Mouse (Mus musculus): ENCODE measurements around the gene Polr2b.

Gene Polr2b

GRCm38 (mm10) chr5:77301296-77301903 lies 8.5 kb upstream of the Polr2b start:
- DNase-seq = no peak

- no peak for DNase-seq
Observed at GRCm38 (mm10) chr5:77307821-77308553, 2.0 kb upstream of the Polr2b start.

DNA sequence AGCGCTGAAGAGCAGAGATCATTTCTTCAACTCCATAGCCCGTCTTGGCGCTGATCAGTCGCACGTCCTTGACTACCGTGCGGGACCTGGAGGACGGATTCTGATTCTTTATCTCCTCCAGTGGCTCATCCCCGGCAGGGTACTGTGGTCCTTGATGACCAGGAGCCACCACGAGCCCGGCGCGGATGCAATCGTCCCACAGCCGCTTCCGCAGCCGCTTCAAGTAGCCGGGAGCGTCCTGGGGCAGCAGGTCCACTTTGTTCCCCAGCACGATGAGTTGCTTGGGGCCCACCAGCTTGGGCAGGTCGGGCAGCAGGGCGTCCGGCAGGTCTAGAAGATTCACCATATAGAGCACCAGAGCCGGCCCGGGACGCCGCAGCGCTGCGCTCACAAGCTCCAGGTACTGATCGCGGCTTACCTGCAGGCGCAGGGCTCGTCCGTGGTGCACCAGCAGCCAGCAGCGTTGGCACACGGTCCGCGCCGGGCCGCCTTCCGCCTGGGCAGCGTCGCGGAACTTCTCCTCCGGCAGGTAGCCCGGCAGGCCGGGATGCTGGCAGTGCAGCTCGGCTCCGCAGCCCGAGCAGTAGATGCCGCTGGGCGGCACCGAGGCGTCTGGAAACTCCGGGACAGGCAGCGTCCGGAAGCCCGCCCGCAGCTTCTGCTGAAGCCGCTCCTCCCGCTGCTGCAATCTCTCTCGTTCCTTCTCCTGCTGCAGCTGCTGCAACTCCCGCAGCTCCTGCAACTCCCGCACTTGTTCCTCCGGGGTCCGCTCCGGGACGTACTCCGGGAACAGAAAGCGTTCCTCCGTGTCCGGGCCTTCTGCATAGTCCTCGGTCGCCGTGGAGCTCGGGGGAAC lies 668 bp upstream of the Polr2b start:
- DNase-seq = peak; percentile 24

DNA sequence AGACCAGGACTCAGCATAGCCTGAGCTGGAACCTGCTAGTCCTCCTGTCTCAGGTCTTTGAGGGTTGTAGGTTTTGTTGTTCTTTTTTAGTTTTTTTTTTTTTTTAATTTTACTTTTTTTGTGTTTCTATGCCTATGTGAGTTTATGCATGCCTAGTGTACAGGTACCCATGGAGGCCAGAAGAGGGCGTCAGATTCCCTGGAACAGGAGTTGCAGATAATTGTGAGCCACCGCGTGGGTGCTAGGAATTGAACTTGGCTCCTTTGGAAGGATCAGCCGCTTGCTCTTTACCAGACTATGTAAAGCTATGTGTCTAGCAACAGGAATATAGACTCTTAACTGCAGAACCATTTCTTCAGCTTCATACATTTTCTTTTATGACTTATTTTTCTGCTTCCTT lies 4.3 kb downstream of the Polr2b start:
- no peak for DNase-seq

DNA sequence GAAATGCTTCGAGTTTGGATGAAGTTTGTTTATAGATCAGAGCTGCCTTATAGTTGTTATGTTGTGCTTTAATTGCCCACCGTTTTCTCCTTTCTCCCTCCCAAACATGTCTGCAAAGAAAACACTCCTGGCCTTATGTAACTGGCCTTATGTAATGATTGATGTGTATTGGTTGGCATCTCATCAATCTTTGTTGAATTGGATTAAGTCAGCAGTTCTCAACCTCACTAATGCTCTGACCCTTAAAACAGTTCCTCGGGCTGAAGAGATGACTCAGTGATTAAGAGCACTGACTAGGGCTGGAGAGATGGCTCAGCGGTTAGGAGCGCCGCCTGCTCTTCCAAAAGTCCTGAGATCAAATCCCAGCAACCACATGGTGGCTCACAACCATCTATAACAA lies 5.0 kb downstream of the Polr2b start:
- DNase-seq = no peak

DNA sequence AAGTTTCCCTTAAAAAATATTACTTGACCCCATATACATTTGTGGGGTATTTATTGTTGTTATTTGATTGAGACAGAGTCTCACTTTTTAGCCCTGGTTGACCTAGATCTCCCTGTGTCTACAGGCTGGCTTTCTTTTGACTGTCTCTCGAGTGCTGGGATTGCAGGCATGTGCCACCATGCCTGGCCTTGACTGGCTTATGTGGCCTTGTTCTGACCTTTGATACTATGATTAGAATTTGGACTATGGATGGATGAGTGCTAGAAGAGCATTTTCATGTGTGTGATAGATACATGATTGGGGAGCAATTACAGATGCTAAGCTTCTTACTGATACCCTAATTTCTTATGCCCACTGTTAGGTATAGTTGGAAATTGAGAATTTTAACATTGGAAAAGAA lies 15.0 kb downstream of the Polr2b start:
- no peak for DNase-seq

DNA sequence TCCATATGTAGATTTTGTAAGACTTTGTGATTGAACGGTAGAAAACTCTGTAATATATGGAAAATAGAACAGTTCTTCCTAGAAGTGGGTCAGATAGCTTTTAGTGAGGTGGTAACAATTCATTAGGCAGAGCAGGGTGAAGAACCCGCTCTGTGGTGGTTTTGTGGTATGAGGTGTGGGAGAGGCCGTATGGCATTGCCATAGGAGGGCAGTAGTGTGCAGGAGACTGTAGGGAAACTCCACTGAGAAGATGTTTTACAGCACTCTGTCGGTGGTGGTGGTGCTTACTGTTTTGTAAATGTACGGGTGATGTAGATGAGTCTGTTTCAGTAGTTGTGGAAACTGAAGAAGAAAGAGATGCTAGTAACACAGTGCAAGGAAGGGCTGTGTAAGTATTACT lies 20.2 kb downstream of the Polr2b start:
- no peak for DNase-seq

- DNase-seq = no peak
Observed at GRCm38 (mm10) chr5:77340033-77340432, 30.1 kb downstream of the Polr2b start.

- DNase-seq = no peak
Observed at GRCm38 (mm10) chr5:77348901-77349300, 39.0 kb downstream of the Polr2b start.

GRCm38 (mm10) chr5:77349971-77350658 lies 40.2 kb downstream of the Polr2b start:
- no peak for DNase-seq

DNA sequence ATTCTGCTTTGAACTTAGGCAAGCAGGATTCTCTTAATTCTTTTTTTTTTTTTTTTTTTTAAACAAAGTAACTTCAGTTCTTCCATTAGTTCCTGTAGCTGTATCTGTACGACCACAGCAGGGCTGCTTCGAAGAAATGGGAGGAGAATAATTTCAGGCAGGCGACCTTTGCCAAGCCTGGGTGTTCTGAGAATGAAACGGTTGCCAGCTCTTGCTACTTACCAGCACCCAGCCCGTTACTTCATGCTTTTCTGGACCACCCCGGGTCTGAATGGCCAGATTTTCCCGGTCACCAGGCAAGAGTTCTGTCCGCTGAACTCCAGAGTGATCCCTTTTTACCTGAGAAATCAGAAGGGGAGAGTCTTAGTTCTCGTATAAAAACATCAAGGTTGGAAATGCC lies 41.7 kb downstream of the Polr2b start:
- no peak for DNase-seq

- DNase-seq = peak; percentile 89
Observed at GRCm38 (mm10) chr5:77354361-77354787, 44.4 kb downstream of the Polr2b start.

GRCm38 (mm10) chr5:77355307-77356265 lies 45.6 kb downstream of the Polr2b start:
- no peak for DNase-seq

- peak; percentile 89 for DNase-seq
Observed at GRCm38 (mm10) chr5:77357405-77358149, 47.6 kb downstream of the Polr2b start.

DNA sequence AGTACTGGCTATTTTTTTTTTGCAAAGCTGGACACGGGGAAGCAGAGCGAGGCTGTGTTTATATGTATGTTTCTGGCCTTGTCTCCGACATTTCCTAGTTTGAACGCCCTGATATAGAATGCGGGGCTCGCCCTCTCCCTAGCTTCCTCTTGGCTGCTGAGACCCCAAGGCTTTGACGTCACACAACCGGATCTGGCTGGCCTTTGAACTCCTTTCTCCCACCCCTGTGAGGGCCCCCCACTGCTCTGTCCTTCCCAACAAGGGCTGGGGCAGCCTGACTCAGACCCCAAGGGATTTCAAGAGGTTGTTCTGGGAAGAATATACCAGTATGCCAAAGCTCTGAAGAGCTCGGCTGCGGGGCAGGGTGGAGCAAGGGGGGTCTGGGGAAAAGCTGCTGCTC lies 48.4 kb downstream of the Polr2b start:
- no peak for DNase-seq

GRCm38 (mm10) chr5:77359971-77360370 lies 50.0 kb downstream of the Polr2b start:
- DNase-seq = no peak

DNA sequence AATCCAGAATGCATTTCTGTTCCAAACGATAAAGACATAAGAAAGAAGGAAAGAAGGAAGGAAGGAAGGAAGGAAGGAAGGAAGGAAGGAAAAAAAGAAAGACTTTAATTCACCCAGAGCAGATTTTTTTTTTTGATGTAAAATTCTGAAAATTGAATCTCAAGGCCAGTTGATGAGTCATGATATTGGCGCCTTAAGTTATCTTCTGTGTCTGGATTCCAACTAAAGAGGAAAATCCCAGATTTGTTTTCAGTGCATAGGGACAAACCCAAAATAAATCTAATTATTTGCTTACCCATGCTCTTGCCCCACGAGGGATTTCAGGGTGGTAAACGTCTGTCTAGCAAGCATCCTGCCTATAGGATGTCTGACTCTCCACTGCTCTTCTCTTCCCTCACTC lies 51.1 kb downstream of the Polr2b start:
- no peak for DNase-seq

- DNase-seq = no peak
Observed at GRCm38 (mm10) chr5:77362120-77362519, 52.2 kb downstream of the Polr2b start.

DNA sequence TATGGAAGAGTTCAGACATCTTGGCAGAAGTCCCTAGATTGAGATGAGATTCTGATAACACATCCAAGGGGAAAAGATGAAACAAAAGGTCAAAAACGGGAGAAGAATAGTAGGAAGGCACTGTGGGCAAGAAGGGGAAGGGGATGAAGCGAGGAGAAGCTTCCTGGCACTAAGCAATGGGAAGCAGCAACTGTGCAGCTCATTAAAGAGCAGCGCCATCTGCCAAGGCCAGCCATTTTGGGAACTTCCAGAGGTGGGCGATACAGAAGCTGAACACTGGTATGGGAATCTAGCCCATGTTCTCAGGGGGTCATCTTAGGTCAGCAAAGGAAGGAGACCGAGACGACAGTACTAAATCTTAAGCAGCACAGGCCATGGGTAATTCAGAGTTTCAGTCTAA lies 53.7 kb downstream of the Polr2b start:
- no peak for DNase-seq

GRCm38 (mm10) chr5:77364443-77365038 lies 54.6 kb downstream of the Polr2b start:
- no peak for DNase-seq

DNA sequence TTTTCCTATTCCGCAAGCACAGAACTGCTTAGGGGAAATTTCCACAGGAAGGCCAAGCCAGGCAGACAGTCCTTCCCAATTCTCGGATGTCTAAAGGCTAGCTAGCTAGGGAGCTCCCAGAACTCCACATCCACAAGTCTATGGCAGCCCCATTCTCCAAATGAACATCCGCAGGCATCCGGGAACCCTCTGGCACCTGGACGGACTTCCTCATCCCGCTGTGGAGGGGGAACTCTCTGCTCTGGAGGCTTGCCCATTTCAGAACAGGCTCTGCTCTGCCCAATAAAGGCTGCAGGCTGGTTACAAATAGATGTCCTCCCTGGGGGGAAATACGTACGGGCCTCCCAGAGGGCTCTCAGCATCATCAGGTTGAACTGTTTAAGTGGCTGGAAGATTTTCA lies 56.4 kb downstream of the Polr2b start:
- no peak for DNase-seq

All from kidney, adult 11 months (tissue).